Comparison of ENCODE assay signal across 9 mouse cellular contexts in genomic region chr5:21586763-21587162, GRCm38 (mm10). TPM values are rescaled to one million over a fixed set of nuclear protein-coding genes. Genes with fewer than 3 reads are reported as not detected.
DNase-seq lines count a peak whose midpoint lies in the region; ATAC-seq lines count a peak whose summit lies in the region.
"Had no signal": no experiment of that assay in that cellular context is flagged by ENCODE, and none has a peak within 500 bp of the region (broad histone marks: within the 10 kb centered on the region; RNA-seq: fewer than 3 reads in every experiment).

No protein-coding gene starts in this region.

- ATAC-seq in forebrain, embryonic 13.5 days: no peak
- ATAC-seq in forebrain, embryonic 16.5 days: 0 out of 2 replicates have a peak, but pooled peaks have one; percentile 31
- no peak for ATAC-seq in liver, embryonic 13.5 days (ENCODE audit: low read depth)

- no peaks in the 10 kb centered on the region for H3K4me1 ChIP-seq in forebrain, embryonic 10.5 days
- H3K4me1 ChIP-seq in forebrain, embryonic 13.5 days: no peaks in the 10 kb centered on the region
- H3K4me1 ChIP-seq in forebrain, embryonic 16.5 days (replicated peaks; ENCODE audit: control insufficient read depth, insufficient read depth, low read length): no peaks in the 10 kb centered on the region
- no peaks in the 10 kb centered on the region for H3K4me1 ChIP-seq in liver, embryonic 13.5 days (replicated peaks)

- H3K9ac ChIP-seq in forebrain, embryonic 13.5 days: no peak overlapping the region
- no peak overlapping the region for H3K9ac ChIP-seq in forebrain, embryonic 16.5 days (replicated peaks; ENCODE audit: low read depth, low read length)
- H3K9ac ChIP-seq in liver, embryonic 13.5 days: no peak overlapping the region
- H3K9ac ChIP-seq: limb, embryonic 13.5 days had no signal

- H3K9me3 ChIP-seq in forebrain, embryonic 10.5 days: no peaks in the 10 kb centered on the region
- H3K9me3 ChIP-seq in forebrain, embryonic 13.5 days (replicated peaks): no peaks in the 10 kb centered on the region
- H3K9me3 ChIP-seq in forebrain, embryonic 16.5 days (ENCODE audit: control insufficient read depth, low read length): no peaks in the 10 kb centered on the region
- H3K9me3 ChIP-seq in liver, embryonic 13.5 days (replicated peaks): no peaks in the 10 kb centered on the region
- H3K9me3 ChIP-seq: limb, embryonic 13.5 days had no signal

- H3K4me3 ChIP-seq in forebrain, embryonic 10.5 days: no peak overlapping the region
- no peak overlapping the region for H3K4me3 ChIP-seq in forebrain, embryonic 13.5 days
- H3K4me3 ChIP-seq in forebrain, embryonic 16.5 days (replicated peaks; ENCODE audit: low read length): no peak overlapping the region
- H3K4me3 ChIP-seq in liver, embryonic 13.5 days (replicated peaks): no peak overlapping the region
- H3K4me3 ChIP-seq: limb, embryonic 13.5 days had no signal

- no peaks in the 10 kb centered on the region for H3K36me3 ChIP-seq in forebrain, embryonic 10.5 days (replicated peaks)
- H3K36me3 ChIP-seq in forebrain, embryonic 13.5 days (ENCODE audit: poor library complexity, severe bottlenecking): no peaks in the 10 kb centered on the region
- no peaks in the 10 kb centered on the region for H3K36me3 ChIP-seq in forebrain, embryonic 16.5 days (ENCODE audit: control insufficient read depth, insufficient read depth)
- no peaks in the 10 kb centered on the region for H3K36me3 ChIP-seq in liver, embryonic 13.5 days
- H3K36me3 ChIP-seq: limb, embryonic 13.5 days had no signal

- no peaks in the 10 kb centered on the region for H3K27me3 ChIP-seq in forebrain, embryonic 10.5 days (ENCODE audit: poor library complexity, severe bottlenecking)
- no peaks in the 10 kb centered on the region for H3K27me3 ChIP-seq in forebrain, embryonic 13.5 days
- no peaks in the 10 kb centered on the region for H3K27me3 ChIP-seq in forebrain, embryonic 16.5 days (replicated peaks; ENCODE audit: control insufficient read depth, insufficient read depth, low read length)
- H3K27me3 ChIP-seq in liver, embryonic 13.5 days: no peaks in the 10 kb centered on the region
- H3K27me3 ChIP-seq: limb, embryonic 13.5 days had no signal

- peak; percentile 25 for DNase-seq in forebrain, embryonic 10.5 days (ENCODE audit: extremely low spot score, low spot score)
- DNase-seq in ovary, postnatal 14 days (ENCODE audit: low spot score): peak; percentile 37
- DNase-seq in ovary, adult 18-20 months (ENCODE audit: low spot score): no peak
- peak; percentile 75 for DNase-seq in adrenal gland, postnatal 14 days
- DNase-seq in liver, embryonic 13.5 days: peak; percentile 16
- peak; percentile 28 to 56 for DNase-seq in spleen, postnatal 36 days (ENCODE audit: low spot score in 2 of 2)

- 60% methylated on average over 6 of the region's 6 CpGs for WGBS in forebrain, embryonic 10.5 days
- WGBS in forebrain, embryonic 13.5 days: 57% methylated on average over 6 of the region's 6 CpGs
- 54% methylated on average over 6 of the region's 6 CpGs for WGBS in forebrain, embryonic 16.5 days
- WGBS in liver, embryonic 13.5 days (ENCODE audit: insufficient replicate concordance): 30% methylated on average over 6 of the region's 6 CpGs

- no peak overlapping the region for H3K4me2 ChIP-seq in forebrain, embryonic 13.5 days
- no peak overlapping the region for H3K4me2 ChIP-seq in forebrain, embryonic 16.5 days (ENCODE audit: low read length)
- H3K4me2 ChIP-seq in liver, embryonic 13.5 days: no peak overlapping the region
- H3K4me2 ChIP-seq: limb, embryonic 13.5 days had no signal

- no peak overlapping the region for H3K27ac ChIP-seq in forebrain, embryonic 10.5 days
- no peak overlapping the region for H3K27ac ChIP-seq in forebrain, embryonic 13.5 days
- no peak overlapping the region for H3K27ac ChIP-seq in forebrain, embryonic 16.5 days (ENCODE audit: low read length)
- no peak overlapping the region for H3K27ac ChIP-seq in liver, embryonic 13.5 days
- H3K27ac ChIP-seq: limb, embryonic 13.5 days had no signal

RNA-seq across cellular contexts. Expression of gene Lrrc17, which starts 43.4 kb away (rescaled TPM):
- polyA plus RNA-seq in forebrain, embryonic 10.5 days (2016; fragmentation: Nextera tagmentation; extraction: Ambion mirVana): 2.1 and 3.8 TPM in 2 replicates
- polyA plus RNA-seq in forebrain, embryonic 13.5 days (2015; fragmentation: Nextera tagmentation; extraction: Ambion mirVana): 3.9 TPM in 2 replicates
- 4.9 and 5.0 TPM in 2 replicates for total RNA-seq in adrenal gland, postnatal 14 days (2021)
- 3.3 and 5.0 TPM in 2 replicates for polyA plus RNA-seq in forebrain, embryonic 16.5 days (2015; fragmentation: Nextera tagmentation; extraction: Ambion mirVana)
- 2.4 and 2.5 TPM in 2 replicates for polyA plus RNA-seq in liver, embryonic 13.5 days (2015; fragmentation: Nextera tagmentation; extraction: Ambion mirVana)

RNA-seq across cellular contexts. Expression of gene Fbxl13, which starts 58.7 kb away (rescaled TPM):
- polyA plus RNA-seq in forebrain, embryonic 10.5 days (2016; fragmentation: Nextera tagmentation; extraction: Ambion mirVana): 0.12 and 0.20 TPM in 2 replicates
- polyA plus RNA-seq in forebrain, embryonic 13.5 days (2015; fragmentation: Nextera tagmentation; extraction: Ambion mirVana): 0.09 and 0.29 TPM in 2 replicates
- total RNA-seq in adrenal gland, postnatal 14 days (2021): 0.11 TPM in 1 of 2 replicates, not detected in the other
- polyA plus RNA-seq in forebrain, embryonic 16.5 days (2015; fragmentation: Nextera tagmentation; extraction: Ambion mirVana): 0.17 and 0.18 TPM in 2 replicates
- polyA plus RNA-seq in liver, embryonic 13.5 days (2015; fragmentation: Nextera tagmentation; extraction: Ambion mirVana): 0.13 and 0.22 TPM in 2 replicates

RNA-seq across cellular contexts. Expression of gene Armc10, which starts 58.9 kb away (rescaled TPM):
- polyA plus RNA-seq in forebrain, embryonic 10.5 days (2016; fragmentation: Nextera tagmentation; extraction: Ambion mirVana): 64.6 and 65.4 TPM in 2 replicates
- 82.1 and 84.1 TPM in 2 replicates for polyA plus RNA-seq in forebrain, embryonic 13.5 days (2015; fragmentation: Nextera tagmentation; extraction: Ambion mirVana)
- 15.0 and 19.8 TPM in 2 replicates for total RNA-seq in adrenal gland, postnatal 14 days (2021)
- polyA plus RNA-seq in forebrain, embryonic 16.5 days (2015; fragmentation: Nextera tagmentation; extraction: Ambion mirVana): 87.6 and 92.1 TPM in 2 replicates
- 9.8 and 10.8 TPM in 2 replicates for polyA plus RNA-seq in liver, embryonic 13.5 days (2015; fragmentation: Nextera tagmentation; extraction: Ambion mirVana)
